Mouse (Mus musculus) C2C12 (cell line): ENCODE measurements around the gene Plekhj1.

Experiments
- CEBPB ChIP-seq: IDR thresholded peaks from one replicate; pipeline ENCODE4 v1.6.1; 2011; ENCODE audit warnings: low read depth, mild to moderate bottlenecking, control low read depth, moderate library complexity
- CTCF ChIP-seq: IDR thresholded peaks from one replicate; pipeline ENCODE4 v1.5.1; 2011; ENCODE audit not compliant: control insufficient read depth, insufficient read depth, insufficient read length
- FOSL1 ChIP-seq: IDR thresholded peaks from one replicate; pipeline ENCODE4 v1.8.0; 2011; ENCODE audit warnings: mild to moderate bottlenecking, low read length; ENCODE audit not compliant: poor library complexity, insufficient read depth, severe bottlenecking
- MAX ChIP-seq: IDR thresholded peaks from one replicate; pipeline ENCODE4 v1.6.1; 2011; ENCODE audit warnings: mild to moderate bottlenecking, control low read depth
- MYOD1 ChIP-seq: IDR thresholded peaks from one replicate; pipeline ENCODE4 v1.6.1; 2011; ENCODE audit warnings: low read depth; ENCODE audit not compliant: control insufficient read depth, insufficient read length
- MYOG ChIP-seq: IDR thresholded peaks from one replicate; pipeline ENCODE4 v1.6.1; 2011; ENCODE audit not compliant: control insufficient read depth, insufficient read length; ENCODE audit errors: extremely low read depth
- USF1 ChIP-seq: IDR thresholded peaks from one replicate; pipeline ENCODE4 v1.6.1; 2011; ENCODE audit warnings: low read depth, mild to moderate bottlenecking, control low read depth, moderate library complexity

DNA sequence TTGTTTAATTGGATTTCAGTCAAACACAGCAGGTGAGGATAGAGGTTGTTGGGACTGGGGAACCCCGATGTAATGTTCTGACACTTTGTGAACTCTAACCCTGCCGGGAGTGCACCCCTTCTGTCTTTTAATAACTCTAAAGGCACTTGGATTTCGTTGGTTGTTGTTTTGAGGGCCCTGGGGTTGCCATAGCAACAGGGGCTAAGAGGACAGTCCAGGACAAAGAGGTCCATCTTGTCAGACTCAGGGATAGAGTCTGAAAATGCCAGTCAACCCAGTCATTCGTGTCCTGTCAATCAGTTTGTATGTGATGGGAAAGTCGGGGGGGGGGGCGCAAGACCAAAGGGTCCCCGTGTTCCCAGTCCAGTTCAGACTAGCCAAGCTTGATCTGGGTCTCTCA, 34.4 kb upstream of the Plekhj1 start:
- TF ChIP-seq FOSL1 = no peak
- TF ChIP-seq MAX = no peak
- no peak for TF ChIP-seq USF1
- TF ChIP-seq CTCF = no peak
- TF ChIP-seq CEBPB = no peak
- no peak for TF ChIP-seq MYOD1
- TF ChIP-seq MYOG = no peak
